ENCODE assay signal across 8 mouse cellular contexts in genomic region chr17:12991194-12991634, GRCm38 (mm10). TPM values are rescaled to one million over a fixed set of nuclear protein-coding genes. Genes with fewer than 3 reads are reported as not detected.
DNase-seq lines count a peak whose midpoint lies in the region; ATAC-seq and TF ChIP-seq lines count a peak whose summit lies in the region.

No protein-coding gene starts in this region.

- intact Hi-C loops in heart, postnatal 36 days (cut with DNase I): loop anchor here (5.0 to 10.0 kb wide), 2 partner anchors 574 to 676 kb away; partner anchors contain the start of gene Map3k4

- H3K4me1 ChIP-seq in bone marrow macrophage, adult 2 months (ENCODE audit: control insufficient read depth, insufficient read depth, low read length): peaks cover 14% of the 10 kb centered on the region
- H3K4me1 ChIP-seq in forebrain, postnatal 0 days (ENCODE audit: insufficient read depth): peaks cover 15% of the 10 kb centered on the region
- peaks cover 7% of the 10 kb centered on the region for H3K4me1 ChIP-seq in kidney, embryonic 16.5 days (ENCODE audit: insufficient read depth, low read length)
- H3K4me1 ChIP-seq in stomach, embryonic 14.5 days (ENCODE audit: control insufficient read depth, insufficient read depth, low read length): peaks cover 5% of the 10 kb centered on the region

- H3K9ac ChIP-seq in forebrain, postnatal 0 days: peak overlapping the region; percentile 99
- H3K9ac ChIP-seq in kidney, embryonic 16.5 days (replicated peaks; ENCODE audit: low read length): peak overlapping the region; percentile 100
- peak overlapping the region; percentile 98 for H3K9ac ChIP-seq in stomach, embryonic 14.5 days (replicated peaks; ENCODE audit: low read depth, low read length)

- no peaks in the 10 kb centered on the region for H3K9me3 ChIP-seq in forebrain, postnatal 0 days (ENCODE audit: low read length)
- H3K9me3 ChIP-seq in kidney, embryonic 16.5 days (ENCODE audit: low read length): no peaks in the 10 kb centered on the region
- no peaks in the 10 kb centered on the region for H3K9me3 ChIP-seq in stomach, embryonic 14.5 days (ENCODE audit: control insufficient read depth, low read depth, low read length)

- ATAC-seq in forebrain, postnatal 0 days: no peak
- no peak for ATAC-seq in kidney, embryonic 16.5 days (ENCODE audit: low FRiP score, low TSS enrichment)
- peak; percentile 43 for ATAC-seq in megakaryocyte, adult 5-6 weeks (ENCODE audit: poor library complexity, severe bottlenecking)
- ATAC-seq in stomach, embryonic 14.5 days (ENCODE audit: insufficient number of reproducible peaks, insufficient read depth, low FRiP score, low read depth): no peak

- no peak for TF ChIP-seq POLR2A in bone marrow macrophage, adult 2 months (IDR thresholded peaks at IDR 0.05; ENCODE audit: borderline replicate concordance, low read depth, low read length)

- no peak for TF ChIP-seq CTCF in bone marrow macrophage, adult 2 months (IDR thresholded peaks at IDR 0.05; ENCODE audit: low read depth, low read length)
- TF ChIP-seq CTCF in forebrain, postnatal 0 days (IDR thresholded peaks at IDR 0.05; ENCODE audit: low read depth): no peak

- peak overlapping the region; percentile 100 for H3K27ac ChIP-seq in bone marrow macrophage, adult 2 months (ENCODE audit: insufficient read depth, low read depth, low read length)
- peak overlapping the region; percentile 99 for H3K27ac ChIP-seq in forebrain, postnatal 0 days (ENCODE audit: low read depth, low read length)
- peak overlapping the region; percentile 99 for H3K27ac ChIP-seq in kidney, embryonic 16.5 days (ENCODE audit: low read length)
- H3K27ac ChIP-seq in stomach, embryonic 14.5 days (ENCODE audit: low read length): peak overlapping the region; percentile 100

- no peaks in the 10 kb centered on the region; the same call in 1 of the 2 replicates for H3K36me3 ChIP-seq in forebrain, postnatal 0 days (ENCODE audit: insufficient read depth)
- peaks cover 5% of the 10 kb centered on the region for H3K36me3 ChIP-seq in kidney, embryonic 16.5 days (ENCODE audit: insufficient read depth, low read length)
- peaks cover 3% of the 10 kb centered on the region; the same call in 1 of the 2 replicates for H3K36me3 ChIP-seq in stomach, embryonic 14.5 days (ENCODE audit: control insufficient read depth, insufficient read depth, low read length)

- WGBS in forebrain, postnatal 0 days: 2% methylated on average over 12 of the region's 12 CpGs
- 1% methylated on average over 12 of the region's 12 CpGs for WGBS in kidney, embryonic 16.5 days
- WGBS in stomach, embryonic 14.5 days: 2% methylated on average over 12 of the region's 12 CpGs

- peak; percentile 36 for DNase-seq in heart, adult 18-20 months
- no peak for DNase-seq in heart, postnatal 36 days
- peak; percentile 45 for DNase-seq in forebrain, postnatal 0 days
- DNase-seq in ovary, postnatal 10 days (ENCODE audit: low spot score): no peak

- H3K4me3 ChIP-seq in bone marrow macrophage, adult 2 months (ENCODE audit: insufficient read depth, low read length): peak overlapping the region; percentile 99
- H3K4me3 ChIP-seq in forebrain, postnatal 0 days (ENCODE audit: low read depth, low read length): peak overlapping the region; percentile 98
- peak overlapping the region; percentile 88 for H3K4me3 ChIP-seq in kidney, embryonic 16.5 days (ENCODE audit: low read length)
- H3K4me3 ChIP-seq in stomach, embryonic 14.5 days (ENCODE audit: low read depth, low read length): peak overlapping the region; percentile 99

- no peaks in the 10 kb centered on the region for H3K27me3 ChIP-seq in forebrain, postnatal 0 days (ENCODE audit: insufficient read depth, low read length)
- H3K27me3 ChIP-seq in kidney, embryonic 16.5 days (ENCODE audit: insufficient read depth, low read length): no peaks in the 10 kb centered on the region
- no peaks in the 10 kb centered on the region for H3K27me3 ChIP-seq in stomach, embryonic 14.5 days (ENCODE audit: control insufficient read depth, insufficient read depth, low read length)

- peak overlapping the region; percentile 84 for H3K4me2 ChIP-seq in forebrain, postnatal 0 days (ENCODE audit: low read depth)
- peak overlapping the region; percentile 67 for H3K4me2 ChIP-seq in kidney, embryonic 16.5 days (replicated peaks; ENCODE audit: low read depth, low read length)
- H3K4me2 ChIP-seq in stomach, embryonic 14.5 days (replicated peaks; ENCODE audit: low read depth, low read length): peak overlapping the region; percentile 65

RNA-seq across cellular contexts. Expression of gene Wtap, which starts 2.8 kb away (rescaled TPM):
- 10 to 100 TPM; 30.2 to 34.1 TPM for total RNA-seq in heart, adult 18-20 months (2021)
- total RNA-seq in heart, postnatal 36 days (2021): 10 to 100 TPM; 32.3 to 33.9 TPM
- 87.2 and 104 TPM in 2 replicates for polyA plus RNA-seq in bone marrow macrophage, adult 2 months (2012; ENCODE audit: insufficient read depth, insufficient read length, missing spikeins)
- 111 and 116 TPM in 2 replicates for total RNA-seq in forebrain, postnatal 0 days (2014; rRNA removed)
- polyA plus RNA-seq in forebrain, postnatal 0 days (2015; fragmentation: Nextera tagmentation; extraction: Ambion mirVana): 148 and 157 TPM in 2 replicates
- 124 and 135 TPM in 2 replicates for polyA plus RNA-seq in kidney, embryonic 16.5 days (2015; fragmentation: Nextera tagmentation; extraction: Ambion mirVana)
- total RNA-seq in megakaryocyte, adult 5-6 weeks (2015): 114 and 116 TPM in 2 replicates
- 246 and 306 TPM in 2 replicates for total RNA-seq in megakaryocyte, adult 5-6 weeks (2017)
- polyA plus RNA-seq in stomach, embryonic 14.5 days (2014; fragmentation: Nextera tagmentation; extraction: Ambion mirVana): 138 and 146 TPM in 2 replicates

RNA-seq across cellular contexts. Expression of gene Sod2, which starts 15.4 kb away (rescaled TPM):
- total RNA-seq in heart, adult 18-20 months (2021): 1,000 to 10,000 TPM; 1,031 to 1,107 TPM
- 1,000 to 10,000 TPM; 1,043 to 1,108 TPM for total RNA-seq in heart, postnatal 36 days (2021)
- 92.6 and 97.7 TPM in 2 replicates for polyA plus RNA-seq in bone marrow macrophage, adult 2 months (2012; ENCODE audit: insufficient read depth, insufficient read length, missing spikeins)
- total RNA-seq in forebrain, postnatal 0 days (2014; rRNA removed): 86.7 and 110 TPM in 2 replicates
- polyA plus RNA-seq in forebrain, postnatal 0 days (2015; fragmentation: Nextera tagmentation; extraction: Ambion mirVana): 128 and 140 TPM in 2 replicates
- 178 and 179 TPM in 2 replicates for polyA plus RNA-seq in kidney, embryonic 16.5 days (2015; fragmentation: Nextera tagmentation; extraction: Ambion mirVana)
- total RNA-seq in megakaryocyte, adult 5-6 weeks (2015): 57.6 and 73.8 TPM in 2 replicates
- 23.3 and 40.3 TPM in 2 replicates for total RNA-seq in megakaryocyte, adult 5-6 weeks (2017)
- polyA plus RNA-seq in stomach, embryonic 14.5 days (2014; fragmentation: Nextera tagmentation; extraction: Ambion mirVana): 110 and 125 TPM in 2 replicates

RNA-seq across cellular contexts. Expression of gene Acat2, which starts 30.7 kb away (rescaled TPM):
- total RNA-seq in heart, adult 18-20 months (2021): 10 to 100 TPM in 1 of 2 experiments, 1 to 10 TPM in 1; 6.1 to 13.0 TPM
- 1 to 10 TPM; 5.9 to 8.8 TPM for total RNA-seq in heart, postnatal 36 days (2021)
- polyA plus RNA-seq in bone marrow macrophage, adult 2 months (2012; ENCODE audit: insufficient read depth, insufficient read length, missing spikeins): 8.3 and 9.1 TPM in 2 replicates
- total RNA-seq in forebrain, postnatal 0 days (2014; rRNA removed): 228 and 260 TPM in 2 replicates
- 268 and 278 TPM in 2 replicates for polyA plus RNA-seq in forebrain, postnatal 0 days (2015; fragmentation: Nextera tagmentation; extraction: Ambion mirVana)
- polyA plus RNA-seq in kidney, embryonic 16.5 days (2015; fragmentation: Nextera tagmentation; extraction: Ambion mirVana): 134 and 136 TPM in 2 replicates
- total RNA-seq in megakaryocyte, adult 5-6 weeks (2015): 7.6 and 9.0 TPM in 2 replicates
- 9.1 and 9.8 TPM in 2 replicates for total RNA-seq in megakaryocyte, adult 5-6 weeks (2017)
- polyA plus RNA-seq in stomach, embryonic 14.5 days (2014; fragmentation: Nextera tagmentation; extraction: Ambion mirVana): 90.8 and 97.7 TPM in 2 replicates

RNA-seq across cellular contexts. Expression of gene Acat3, which starts 50.8 kb away (rescaled TPM):
- total RNA-seq in heart, adult 18-20 months (2021): not detected
- under 1 TPM in 1 of 2 experiments, not detected in 1; 0.17 TPM for total RNA-seq in heart, postnatal 36 days (2021)
- not detected in 2 replicates for polyA plus RNA-seq in bone marrow macrophage, adult 2 months (2012; ENCODE audit: insufficient read depth, insufficient read length, missing spikeins)
- total RNA-seq in forebrain, postnatal 0 days (2014; rRNA removed): 1.3 and 1.5 TPM in 2 replicates
- polyA plus RNA-seq in forebrain, postnatal 0 days (2015; fragmentation: Nextera tagmentation; extraction: Ambion mirVana): 0.21 and 0.85 TPM in 2 replicates
- polyA plus RNA-seq in kidney, embryonic 16.5 days (2015; fragmentation: Nextera tagmentation; extraction: Ambion mirVana): 4.7 and 5.0 TPM in 2 replicates
- total RNA-seq in megakaryocyte, adult 5-6 weeks (2015): not detected in 2 replicates
- total RNA-seq in megakaryocyte, adult 5-6 weeks (2017): 0.33 and 0.51 TPM in 2 replicates
- 1.4 and 2.4 TPM in 2 replicates for polyA plus RNA-seq in stomach, embryonic 14.5 days (2014; fragmentation: Nextera tagmentation; extraction: Ambion mirVana)

Comparison
In these comparisons a context has a peak if more than half of its experiments do, and no peak if none do; other contexts are left out.
1. DNase-seq: peak in heart, adult 18-20 months (2 of 2) and forebrain, postnatal 0 days (single experiment); none in heart, postnatal 36 days (0 of 2) and ovary, postnatal 10 days (single experiment).
2. RNA of gene Acat2, which starts 30.7 kb away (total RNA-seq): 228 to 260 TPM in forebrain, postnatal 0 days; 6.1 to 13.0 TPM in heart, adult 18-20 months, 7.6 to 9.8 TPM in megakaryocyte, adult 5-6 weeks and 5.9 to 8.8 TPM in heart, postnatal 36 days; every median in the first group is over 10 times any median in the second.
3. Peak in every context shown above with its lines, with median percentiles within 50 percentile points of each other: H3K27ac ChIP-seq, H3K4me3 ChIP-seq, H3K4me2 ChIP-seq and H3K9ac ChIP-seq.